Mouse (Mus musculus) hindlimb bud, embryonic 11.5 days (tissue): Measurements from ENCODE around the gene Tst.

ENCODE experiments used
- DNase-seq: peaks from one replicate; pipeline ENCODE4 v3.0.0-alpha.2; 2012; ENCODE audit warnings: low read depth, low spot score; ENCODE audit errors: extremely low spot score

Gene Tst

DNA sequence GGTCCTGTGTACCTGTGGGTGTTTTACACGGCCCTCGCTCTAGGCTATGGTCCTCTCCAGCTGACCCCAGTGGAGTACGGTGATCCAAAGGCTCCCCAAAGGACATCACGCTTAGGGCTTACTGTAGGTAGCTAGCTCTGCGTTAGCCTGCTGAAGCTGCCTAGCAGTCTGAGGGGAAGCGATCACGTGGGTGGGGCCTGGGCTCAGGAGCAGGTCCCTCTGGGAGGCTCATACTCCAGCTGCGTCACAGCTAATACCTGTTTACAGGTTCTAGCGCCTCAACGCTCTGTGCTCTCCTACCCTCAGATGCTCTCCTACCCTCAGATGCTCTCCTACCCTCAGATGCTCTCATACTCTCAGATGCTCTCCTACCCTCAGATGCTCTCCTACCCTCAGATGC, 25.2 kb upstream of the Tst start:
- no peak for DNase-seq

DNA sequence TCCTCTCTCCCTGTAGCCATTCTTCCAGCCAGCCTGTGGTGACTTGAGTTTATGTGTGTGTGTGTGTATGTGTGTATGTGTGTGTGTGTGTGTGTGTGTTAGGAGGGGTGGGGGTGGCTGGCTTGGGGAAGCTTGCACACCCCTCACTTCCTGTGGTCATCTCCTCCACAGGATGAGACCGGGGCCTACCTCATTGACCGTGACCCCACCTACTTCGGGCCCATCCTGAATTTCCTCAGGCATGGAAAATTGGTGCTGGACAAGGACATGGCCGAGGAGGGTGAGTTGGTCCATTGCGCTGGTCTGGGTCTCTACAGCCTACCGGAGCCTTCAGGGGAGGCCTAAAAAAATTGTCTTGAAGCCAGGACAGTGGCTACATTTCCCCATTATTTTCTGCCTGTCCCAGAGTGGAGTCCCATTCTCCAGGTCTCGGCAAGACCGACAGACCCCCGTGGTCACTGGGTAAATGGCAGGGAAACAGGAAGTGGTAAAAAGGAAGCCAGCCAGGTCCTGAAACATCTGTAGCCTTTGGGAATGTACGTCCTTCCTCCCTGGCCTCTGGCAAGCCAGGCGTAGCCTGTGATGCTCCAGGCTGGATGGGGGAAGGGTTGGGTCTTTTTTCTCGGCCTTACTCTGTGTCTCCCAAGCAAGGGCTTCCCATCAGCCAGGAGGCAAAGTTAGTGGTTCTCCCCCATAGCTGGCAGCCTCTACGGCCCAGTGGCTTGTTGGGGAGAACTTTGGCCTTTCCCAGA, 24.3 kb upstream of the Tst start:
- DNase-seq: no peak

DNA sequence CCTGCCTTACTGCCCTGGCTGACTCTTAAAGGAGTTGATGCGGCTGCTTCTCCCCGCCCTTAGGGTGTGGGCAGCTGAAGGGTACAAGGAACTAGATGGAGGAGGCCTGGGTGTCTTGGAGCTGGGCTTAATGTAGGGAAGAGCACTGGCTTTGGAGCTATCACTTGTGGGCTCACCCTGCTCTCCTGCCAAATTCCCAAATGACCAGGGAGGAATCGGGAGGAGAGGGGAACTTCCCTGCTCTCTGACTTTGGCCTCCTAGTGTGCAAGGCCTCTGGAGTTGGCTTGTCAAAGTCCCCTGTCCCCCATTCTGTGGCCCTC, 23.4 kb upstream of the Tst start:
- DNase-seq: no peak

DNA sequence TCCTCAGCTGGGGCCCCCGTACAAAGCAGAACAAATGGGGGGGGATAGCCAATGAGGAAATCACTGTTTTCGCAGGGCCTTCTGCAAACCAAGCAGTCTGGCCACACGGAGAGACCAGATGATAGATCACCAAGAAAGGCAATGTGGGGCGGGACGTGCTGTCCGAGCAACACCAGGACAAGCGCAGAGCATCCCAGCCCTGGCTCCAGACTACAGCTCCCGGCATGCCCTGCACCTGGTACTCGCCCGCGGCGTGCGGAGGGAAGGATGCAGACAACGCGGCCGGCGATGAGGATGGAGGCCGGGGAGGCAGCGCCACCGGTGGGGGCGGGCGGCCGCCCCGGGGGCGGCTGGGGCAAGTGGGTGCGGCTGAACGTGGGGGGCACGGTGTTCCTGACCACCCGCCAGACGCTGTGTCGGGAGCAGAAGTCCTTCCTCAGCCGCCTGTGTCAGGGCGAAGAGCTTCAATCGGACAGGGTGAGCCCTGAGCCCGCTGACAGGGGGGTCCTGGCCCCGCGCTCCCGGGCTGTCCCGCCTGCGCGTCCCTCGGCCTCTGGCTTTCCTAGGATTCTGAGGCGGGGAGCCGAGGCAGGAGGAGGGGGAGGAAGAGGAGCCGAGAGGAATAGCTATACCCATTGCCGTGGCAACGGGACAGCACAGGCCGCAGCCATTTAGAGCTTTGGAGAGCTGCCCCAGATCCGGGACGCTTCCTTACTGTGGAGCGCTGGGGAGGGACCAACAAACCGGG, 22.9 kb upstream of the Tst start, which contains the start of gene Kctd17:
Kctd17 (plus strand) TSS at position 174 of the 748 bp plus-strand sequence.
- DNase-seq: no peak

DNA sequence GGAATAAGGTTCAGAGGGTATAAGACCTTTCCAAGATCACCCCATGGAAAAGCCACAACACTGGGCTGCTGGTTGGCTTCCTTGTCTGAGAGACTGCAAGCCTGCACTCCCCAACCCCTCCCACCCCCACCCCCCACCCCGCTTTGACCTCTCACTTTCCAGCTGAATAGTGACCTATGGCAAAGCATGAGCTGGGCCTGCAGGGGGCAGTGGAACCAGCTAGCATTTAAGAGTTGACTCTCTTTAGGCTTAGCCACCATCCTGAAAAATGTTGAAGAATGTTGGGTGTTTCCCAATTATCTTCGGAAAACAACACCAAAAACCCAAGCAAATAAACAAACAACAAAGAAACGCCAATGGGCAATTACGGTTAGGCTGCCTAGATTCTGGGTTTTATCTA, 19.5 kb upstream of the Tst start:
- no peak for DNase-seq

DNA sequence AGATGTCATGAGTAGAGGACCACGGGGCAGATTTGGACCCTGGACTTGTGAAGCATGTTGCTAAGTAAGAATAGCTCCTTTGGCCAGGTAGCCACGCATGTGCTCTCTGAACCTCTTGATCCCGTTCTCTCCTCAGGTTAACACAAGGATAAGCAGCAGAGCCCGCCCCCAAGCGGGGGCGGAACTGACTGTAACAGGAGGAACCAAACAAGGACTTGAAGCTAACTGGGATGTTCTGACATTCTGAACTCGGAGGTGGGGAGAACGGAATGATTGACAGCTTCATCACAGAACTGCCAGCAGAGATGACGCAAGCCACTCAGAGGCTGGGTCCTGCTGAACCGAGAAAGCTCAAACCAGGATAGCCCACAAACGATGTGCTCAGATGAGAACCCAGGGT, 18.8 kb upstream of the Tst start:
- DNase-seq: no peak

DNA sequence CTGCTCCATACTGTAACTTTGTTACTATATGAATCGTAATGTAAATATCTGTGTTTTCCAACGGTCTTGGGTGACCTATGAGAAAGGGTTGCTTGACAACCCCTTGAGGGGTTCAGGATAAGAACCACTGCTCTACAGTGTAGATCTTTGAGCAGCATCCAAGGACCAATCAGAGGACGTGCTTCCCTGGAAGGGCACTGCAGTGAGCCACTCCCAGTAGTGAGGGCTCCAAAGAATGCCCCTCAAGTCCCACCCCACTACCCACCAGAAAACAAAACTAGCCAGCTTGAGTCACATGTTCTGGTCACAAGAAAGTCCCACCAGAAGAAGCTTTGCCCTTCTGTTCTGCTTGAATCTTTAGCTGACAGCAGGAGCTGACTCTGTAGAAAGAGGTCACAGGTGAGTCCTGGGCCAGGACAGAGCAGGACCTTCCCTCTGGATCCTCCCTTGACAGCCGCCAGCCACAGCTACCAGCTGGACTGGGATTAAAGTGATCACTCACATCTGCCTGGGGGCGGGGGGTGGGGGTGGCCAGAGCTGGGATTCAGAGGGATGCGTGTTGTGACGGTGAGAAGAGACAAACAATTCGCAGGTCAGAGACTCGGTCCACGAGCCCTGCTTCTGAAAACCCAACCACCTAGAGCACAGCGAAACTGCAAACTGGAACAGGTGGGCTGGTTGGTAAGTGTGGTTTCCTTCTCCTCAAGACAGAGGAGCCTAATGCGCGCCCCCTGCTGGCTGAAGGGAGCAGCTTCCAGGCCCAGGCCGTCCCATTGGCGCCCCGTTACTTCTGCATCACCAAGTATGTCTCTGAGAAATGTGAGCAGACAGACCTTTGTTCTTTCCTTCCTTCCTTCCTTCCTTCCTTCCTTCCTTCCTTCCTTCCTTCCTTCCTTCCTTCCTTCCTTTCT, 16.6 kb upstream of the Tst start:
- DNase-seq: no peak

DNA sequence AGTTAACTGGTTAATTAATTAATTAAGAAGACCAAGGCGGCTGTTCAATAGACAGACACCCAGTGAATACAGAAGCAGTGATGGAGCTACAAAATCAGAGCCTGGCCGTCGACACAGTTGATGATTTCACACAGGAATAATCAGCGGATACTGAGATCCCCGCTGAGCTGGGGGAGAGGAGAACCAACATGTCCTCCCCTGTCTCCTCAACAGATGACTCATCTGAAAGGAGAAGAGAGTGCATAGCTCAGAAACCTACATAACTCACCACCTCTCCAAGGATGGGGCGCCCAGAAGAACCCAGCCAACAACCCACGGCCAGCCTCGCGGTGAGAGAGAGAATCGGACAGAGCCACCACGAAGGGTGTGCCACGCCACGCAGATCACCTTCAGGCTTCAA, 14.7 kb upstream of the Tst start:
- no peak for DNase-seq

DNA sequence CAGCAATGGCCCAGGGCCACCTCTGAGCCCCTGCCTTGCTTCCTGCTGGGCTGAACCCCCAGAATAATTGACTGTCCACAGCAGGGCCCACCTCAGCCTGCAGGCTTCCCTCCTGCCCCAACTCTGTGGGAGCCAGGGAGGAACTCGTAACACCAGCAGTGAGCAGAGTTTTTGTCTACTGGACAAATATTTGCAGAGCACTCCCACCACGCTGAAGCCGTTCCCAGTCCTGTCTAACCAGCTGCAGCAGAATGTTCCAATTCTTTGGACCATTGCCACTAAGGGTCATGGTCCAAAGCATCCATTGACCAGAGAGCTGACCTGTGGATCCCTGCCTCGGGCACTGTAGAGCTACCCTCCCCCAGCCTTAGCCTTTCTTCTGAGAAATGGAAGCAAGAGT, 11.2 kb upstream of the Tst start:
- DNase-seq: no peak

DNA sequence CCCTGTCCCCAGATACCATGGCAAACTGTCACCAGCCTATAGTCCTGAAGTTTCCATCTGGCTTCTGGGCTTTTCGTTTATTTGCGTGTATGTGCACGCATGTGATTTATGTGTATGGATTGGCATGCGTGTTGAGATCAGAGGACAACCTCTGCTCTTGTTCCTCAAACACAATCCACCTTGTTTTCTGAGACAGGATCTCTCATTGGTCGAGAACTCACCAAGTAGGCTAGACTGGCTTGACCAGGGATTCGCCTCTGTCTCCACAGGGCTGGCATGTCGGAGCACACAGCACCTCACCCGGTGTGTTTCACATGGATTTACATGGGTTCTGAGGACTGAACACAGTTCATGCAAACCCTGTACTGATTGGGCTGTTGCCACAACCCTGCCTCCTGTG, 8.4 kb upstream of the Tst start:
- no peak for DNase-seq

DNA sequence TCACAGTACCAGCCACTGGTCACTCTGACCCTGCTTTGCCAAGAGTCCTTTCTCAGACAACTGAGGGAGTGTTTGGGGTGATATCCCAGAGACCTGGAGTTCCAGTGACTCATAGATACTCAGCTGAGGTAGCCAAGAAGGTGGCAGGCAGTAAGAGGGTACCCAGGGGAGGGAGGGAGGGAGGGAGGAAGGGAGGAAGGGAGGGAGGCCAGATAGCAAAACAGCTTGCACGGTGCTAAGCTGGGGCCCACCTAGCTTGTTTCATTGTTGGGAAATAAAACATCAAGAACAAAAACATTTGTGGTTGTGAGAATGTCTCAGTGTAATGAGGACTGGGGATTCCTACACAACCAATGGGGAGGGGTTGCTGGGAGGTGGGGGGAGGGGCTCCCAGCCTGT, 8.0 kb upstream of the Tst start:
- DNase-seq: no peak

DNA sequence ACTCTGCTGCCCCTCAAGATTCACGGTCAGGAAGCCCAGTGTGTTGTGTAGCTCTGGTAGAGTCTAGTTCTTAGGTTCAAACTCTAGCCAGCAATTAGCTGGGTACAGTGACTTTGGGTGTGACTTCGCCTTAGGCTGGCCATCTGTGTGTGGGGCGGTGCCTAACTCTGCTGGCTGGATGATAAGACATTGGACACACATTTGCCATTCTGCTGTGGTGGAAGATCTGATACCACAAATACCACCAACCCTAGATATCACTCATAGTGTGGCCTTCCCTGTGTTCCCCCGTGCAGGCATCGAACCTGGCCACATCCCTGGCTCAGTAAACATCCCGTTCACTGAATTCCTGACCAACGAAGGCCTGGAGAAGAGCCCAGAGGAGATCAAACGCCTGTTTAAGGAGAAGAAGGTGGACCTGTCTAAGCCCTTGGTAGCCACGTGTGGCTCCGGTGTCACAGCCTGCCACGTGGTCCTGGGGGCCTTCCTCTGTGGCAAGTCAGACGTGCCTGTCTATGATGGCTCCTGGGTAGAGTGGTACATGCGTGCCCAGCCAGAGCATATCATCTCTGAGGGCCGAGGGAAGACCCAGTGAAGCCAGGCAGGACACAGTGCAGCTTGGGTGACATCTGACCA, 7.5 kb upstream of the Tst start:
- DNase-seq: no peak

DNA sequence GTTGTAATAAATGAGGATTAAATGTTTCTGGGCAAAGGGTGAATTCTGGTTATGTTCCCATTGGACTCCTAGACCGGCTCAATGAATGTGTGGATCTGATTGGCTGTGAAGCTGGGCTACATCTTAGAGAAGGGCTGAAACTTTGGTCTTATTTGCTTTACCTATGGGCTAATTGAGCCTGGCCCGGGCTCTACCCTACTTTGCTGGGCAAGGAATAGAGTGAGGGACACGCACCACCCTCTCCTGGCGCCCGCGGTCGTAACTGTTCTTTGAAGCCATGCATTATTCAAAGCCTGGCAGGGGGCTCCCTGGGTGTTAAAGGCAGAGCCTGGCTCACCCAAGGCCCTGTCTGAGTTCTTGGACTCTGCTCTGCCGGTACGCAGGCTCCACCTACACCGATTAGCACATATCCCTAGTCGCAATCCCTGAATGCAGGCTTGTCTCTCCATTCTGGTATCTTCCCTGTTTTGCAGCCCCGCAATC, 3.9 kb upstream of the Tst start:
- no peak for DNase-seq

DNA sequence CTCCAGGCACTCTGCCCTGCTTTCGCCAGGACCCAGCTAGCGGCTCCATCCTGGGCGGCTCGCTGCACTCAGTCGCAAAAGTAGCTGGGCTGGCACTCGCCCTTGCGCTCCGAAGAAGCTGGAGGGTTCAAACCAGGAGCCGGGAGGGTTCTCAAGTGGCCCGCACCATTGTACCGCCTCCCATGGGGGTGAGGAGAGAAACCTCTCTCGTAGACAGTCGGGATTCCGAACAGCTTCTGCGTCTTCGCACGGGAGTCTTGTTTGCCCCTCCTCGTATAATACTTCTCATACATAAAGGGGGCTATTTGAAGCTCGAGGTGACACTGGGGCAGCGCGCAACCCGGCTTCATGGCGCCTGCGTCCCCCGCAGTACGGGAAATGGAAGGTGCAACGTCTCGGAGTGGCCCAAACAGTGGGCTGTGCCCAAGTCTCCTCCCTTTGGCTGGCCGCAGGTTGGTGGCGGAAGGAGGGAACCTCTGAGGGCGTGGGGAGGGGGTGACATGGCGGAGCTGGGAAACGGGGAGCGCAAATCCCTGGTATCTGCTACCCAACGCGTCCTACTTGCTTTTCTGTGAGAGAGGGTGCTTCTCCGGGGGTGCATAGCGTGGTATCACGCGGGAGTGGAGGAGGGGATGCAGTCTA, 707 bp upstream of the Tst start, which contains the start of gene Mpst:
Mpst (plus strand) TSS at position 124 of the 642 bp plus-strand sequence.
- peak; percentile 70 for DNase-seq

DNA sequence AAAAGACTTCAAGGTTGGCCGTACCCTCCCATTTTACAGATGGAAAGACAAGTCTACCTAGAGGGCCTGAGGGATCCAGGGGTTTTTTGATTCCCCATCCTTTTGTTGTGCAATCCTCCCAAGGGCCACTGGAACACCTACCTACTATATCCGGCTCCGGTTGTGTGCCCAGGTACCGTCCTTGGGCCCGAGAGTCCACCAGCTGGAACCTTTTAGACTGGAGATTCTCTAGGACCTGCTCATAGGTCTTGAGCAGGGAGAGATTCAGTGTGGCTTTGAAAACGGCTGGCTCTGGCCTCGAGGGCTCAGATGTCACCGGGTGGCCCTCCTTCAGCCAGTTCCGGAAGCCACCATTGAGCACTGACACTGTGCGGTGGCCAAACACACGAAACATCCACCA, 609 bp downstream of the Tst start:
- no peak for DNase-seq

DNA sequence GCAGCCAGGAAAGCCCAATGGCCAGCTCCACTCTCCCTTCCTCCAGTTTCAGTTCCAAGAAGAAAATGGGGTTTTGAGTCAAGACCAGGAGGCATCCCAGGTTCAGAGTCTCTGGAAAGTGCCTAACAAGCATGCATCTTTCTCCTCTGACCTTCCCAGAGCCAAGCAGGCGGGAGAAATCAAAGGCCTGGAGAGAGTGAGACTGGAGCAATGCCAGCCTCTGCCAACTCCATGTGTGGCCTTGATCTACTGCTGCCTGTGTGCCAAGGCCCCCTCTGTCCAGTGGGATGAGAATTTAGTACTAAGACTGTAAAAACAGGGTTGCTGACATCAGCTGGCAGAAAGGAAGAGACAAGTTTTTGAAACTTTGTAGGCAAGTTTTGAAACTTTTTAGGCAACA, 1.8 kb downstream of the Tst start:
- no peak for DNase-seq

DNA sequence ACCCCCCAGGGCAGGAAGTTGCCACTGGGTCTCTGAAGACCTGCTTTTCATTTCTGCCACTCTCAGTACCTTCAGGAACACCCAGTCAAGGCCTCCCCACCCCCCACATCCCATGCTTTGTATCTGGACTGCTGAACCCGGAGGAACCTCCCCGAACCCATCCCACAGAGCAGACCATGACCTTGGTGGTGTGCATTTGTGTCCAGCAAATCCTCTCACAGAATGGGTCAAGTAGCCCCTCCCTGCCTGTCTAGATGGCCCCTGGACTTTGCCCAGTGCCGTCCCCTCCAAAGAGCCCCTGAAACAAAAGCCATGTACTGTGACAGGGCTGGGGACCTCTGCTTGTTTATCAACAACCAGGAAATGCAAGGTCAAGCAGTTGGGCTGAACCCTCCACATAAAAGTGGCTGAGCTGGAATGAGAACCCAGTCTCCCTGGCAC, 2.4 kb downstream of the Tst start:
- no peak for DNase-seq

DNA sequence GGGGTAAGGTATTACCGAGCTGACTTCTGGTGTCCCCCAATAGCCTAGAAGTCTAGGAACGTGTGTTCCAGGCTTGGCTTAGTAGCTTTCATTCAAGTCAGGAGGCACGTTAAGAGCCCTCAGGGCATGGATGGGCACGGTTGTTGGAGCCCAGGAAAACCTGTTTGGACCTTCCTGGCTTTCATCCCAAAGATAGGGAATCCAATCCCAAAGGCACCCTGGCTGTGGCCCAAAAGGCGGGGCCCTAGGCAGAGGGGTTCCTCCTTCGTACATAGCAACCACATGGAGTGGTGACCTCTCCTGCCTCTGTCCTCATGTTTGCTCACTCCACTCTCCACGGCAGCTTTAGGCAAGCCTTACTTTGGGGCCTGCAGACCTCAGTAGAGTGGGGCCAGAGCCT, 3.3 kb downstream of the Tst start:
- DNase-seq: no peak

DNA sequence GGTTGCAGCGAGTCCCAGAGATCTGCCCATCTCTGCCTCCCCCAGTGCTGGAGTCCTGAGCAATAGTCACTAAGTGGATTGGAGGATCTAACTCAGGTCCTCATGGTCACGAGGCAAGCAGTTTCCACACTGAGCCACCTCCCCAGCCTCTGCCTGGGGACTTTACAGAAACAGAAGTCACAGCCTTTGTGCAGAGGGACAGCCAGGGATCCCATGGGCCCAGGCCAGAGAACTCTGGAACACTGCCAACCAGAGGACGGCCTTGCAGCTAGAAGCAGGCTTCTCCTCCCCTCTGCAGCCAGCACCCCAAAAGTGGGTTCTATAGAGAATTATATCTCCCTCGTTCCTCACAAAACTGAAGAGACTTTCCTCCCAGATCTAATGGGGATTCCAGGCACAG, 3.8 kb downstream of the Tst start:
- no peak for DNase-seq

DNA sequence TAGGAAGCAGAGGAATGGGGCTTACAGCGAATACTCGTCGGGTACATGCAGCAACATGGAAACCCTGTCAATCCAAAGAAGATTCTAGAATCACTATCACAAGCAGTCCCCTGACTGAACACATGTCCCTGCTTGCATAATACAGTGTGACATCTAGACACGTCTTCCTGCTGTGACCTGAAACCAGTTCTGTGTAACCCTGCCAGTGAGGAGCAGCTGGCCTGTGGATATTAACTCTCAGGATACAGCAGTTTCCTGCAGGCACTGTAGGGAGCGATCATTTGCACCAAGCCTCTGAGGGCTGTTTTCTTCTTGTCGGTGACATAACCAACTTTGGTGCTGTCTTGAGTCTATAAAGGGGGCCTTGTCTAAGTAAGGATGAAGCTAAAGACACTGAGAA, 4.4 kb downstream of the Tst start:
- no peak for DNase-seq
